Mouse (Mus musculus) olfactory bulb, adult 2 months (tissue): ENCODE data around the gene Tmco1.

Experiments
- CTCF ChIP-seq: fragments of 200-500 bp; IDR thresholded peaks from 2 replicates; pipeline ENCODE4 v1.5.1; 2012; ENCODE audit warnings: low read depth, mild to moderate bottlenecking, low read length, moderate library complexity; ENCODE audit not compliant: insufficient read depth
- POLR2A ChIP-seq: fragments of 200-500 bp; IDR thresholded peaks from 2 replicates; pipeline ENCODE4 v1.6.1; 2012; ENCODE audit warnings: mild to moderate bottlenecking, low read depth, low read length, moderate library complexity; ENCODE audit not compliant: insufficient read depth

DNA sequence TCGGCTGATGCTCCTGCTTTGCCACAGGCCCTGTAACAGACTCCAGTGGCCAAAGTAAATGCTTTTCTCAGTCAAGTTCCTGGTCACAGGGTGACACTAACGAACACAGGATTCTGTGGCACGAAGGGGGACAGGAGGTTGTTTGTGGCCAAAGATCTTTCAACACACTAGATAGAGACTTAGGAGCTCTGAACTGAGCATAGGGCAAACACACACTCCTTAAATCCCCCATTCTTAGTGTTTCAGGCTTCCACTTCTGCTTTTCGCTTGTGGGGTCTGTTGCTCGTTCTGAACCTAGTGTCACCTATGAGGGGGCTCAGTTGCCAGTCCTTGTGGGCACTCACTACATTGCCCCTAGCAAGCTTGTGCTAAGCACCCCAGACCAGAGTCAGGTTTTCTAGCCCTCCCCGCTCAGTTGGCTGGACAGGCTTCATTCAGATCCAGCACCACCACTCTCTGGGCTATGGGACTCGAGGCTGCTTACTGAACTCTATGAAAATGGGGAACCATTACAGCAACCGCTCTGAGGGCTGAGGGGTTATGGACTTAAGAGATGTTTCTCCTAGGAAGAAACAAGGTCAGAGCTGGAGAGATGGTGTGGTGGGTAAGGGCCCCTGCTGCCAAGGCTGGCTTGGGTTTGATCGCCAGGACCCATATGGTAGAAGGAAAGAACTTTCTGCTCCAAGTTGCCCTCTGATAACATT is 39.7 kb upstream of the Tmco1 start:
- TF ChIP-seq POLR2A: no peak
- no peak for TF ChIP-seq CTCF
